Mouse (Mus musculus): Measurements from ENCODE around the gene Gucy1a1. TPM values are rescaled to one million over a fixed set of nuclear protein-coding genes. Genes with fewer than 3 reads are reported as not detected.

Gucy1a1 gene
- polyA plus RNA-seq, 1 experiment from 2014 or later = 69.3 TPM

DNA sequence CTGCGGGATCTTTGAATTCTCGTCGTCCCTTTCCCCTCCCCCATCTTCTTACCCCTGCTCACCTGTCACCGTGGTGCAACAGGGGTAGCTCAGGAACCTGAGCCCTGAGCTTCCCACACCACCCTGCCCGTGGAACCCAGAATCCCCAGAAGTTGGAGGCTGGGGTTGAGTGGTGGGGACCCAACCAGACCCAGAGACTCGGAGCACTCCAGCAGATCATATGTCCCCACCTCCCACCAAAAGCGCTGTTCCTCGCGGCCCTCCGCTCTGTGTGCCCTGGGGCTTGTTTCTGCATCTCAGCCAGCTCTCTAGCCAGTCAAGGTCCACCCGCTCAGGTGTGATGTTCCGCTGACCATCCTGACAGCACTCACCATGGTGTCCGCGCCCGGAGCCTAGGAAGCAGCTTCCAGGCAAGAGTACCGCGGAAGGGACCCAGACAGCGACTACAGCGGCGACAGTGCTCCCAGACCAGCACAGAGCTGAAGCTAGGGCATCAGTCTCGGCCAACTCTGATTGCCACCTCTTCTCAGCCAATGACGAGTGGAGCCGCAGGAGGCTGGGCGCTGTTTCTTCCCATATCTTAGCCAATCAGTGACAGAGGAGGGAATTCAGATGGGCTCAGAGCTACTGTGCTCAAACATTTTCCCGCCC is 71.3 kb downstream of the Gucy1a1 start, which contains the start of gene Gucy1b1:
Gene Gucy1b1, minus strand, starts transcription at position 489 of the 651 bp plus-strand sequence.
- H3K4me3 ChIP-seq (ENCODE audit: control insufficient read depth in 1 of 2, insufficient read depth in 1 of 2, low read depth in 1 of 2, low read length in 2 of 2) = peak within 1 kb of the TSS; percentile 53 to 82
- 0 out of 2 replicates have a peak, but pooled peaks cover 6% of the 10 kb centered on the region for H3K36me3 ChIP-seq (ENCODE audit: control insufficient read depth, insufficient read depth, low read length)
- peak within 1 kb of the TSS; percentile 69 to 84 for H3K27ac ChIP-seq (replicated peaks in 1 of 2; ENCODE audit: control insufficient read depth in 1 of 2, insufficient read depth in 1 of 2, low read depth in 2 of 2, low read length in 2 of 2)
- ATAC-seq (ENCODE audit: insufficient number of reproducible peaks, insufficient read depth, low FRiP score, low read depth) = peak; percentile 93
- peak within 1 kb of the TSS; percentile 81 for H3K9ac ChIP-seq (ENCODE audit: low read length)
- H3K4me1 ChIP-seq (ENCODE audit: control insufficient read depth in 2 of 2, insufficient read depth in 2 of 2, low read length in 2 of 2) = peaks cover under 1 to 15% of the 10 kb centered on the region in 2 experiments; a peak in 2 of 4 replicates
- under 1% methylated on average over 25 of the region's 25 CpGs for WGBS
- H3K9me3 ChIP-seq (ENCODE audit: control insufficient read depth, low read length) = no peaks in the 10 kb centered on the region
- H3K4me2 ChIP-seq (ENCODE audit: low read length) = peak within 1 kb of the TSS; percentile 89
- H3K27me3 ChIP-seq (ENCODE audit: control insufficient read depth, insufficient read depth, low read length) = no peaks in the 10 kb centered on the region

DNA sequence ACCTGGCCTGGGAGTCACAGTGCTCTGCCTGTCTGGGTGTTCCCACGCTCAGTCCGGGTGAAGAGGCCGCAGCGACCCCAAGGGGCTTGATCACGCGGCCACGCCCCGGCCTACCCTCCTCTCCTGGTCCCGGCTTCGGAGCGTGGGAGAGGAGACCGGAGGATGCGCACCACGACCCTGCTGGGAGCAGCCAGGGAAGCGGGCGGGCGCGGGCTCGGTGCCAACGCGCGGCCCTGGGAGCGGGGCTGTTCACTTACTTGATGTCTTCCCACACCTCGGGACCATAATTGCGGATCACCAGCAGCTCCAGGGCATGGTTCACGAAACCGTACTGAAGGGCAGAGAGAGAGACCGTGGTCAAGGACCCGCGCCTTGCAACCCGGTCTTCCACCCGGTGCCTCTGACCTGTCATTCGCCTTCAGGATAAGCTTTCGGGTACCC is 71.8 kb downstream of the Gucy1a1 start:
- peak overlapping the region; percentile 81 for H3K9ac ChIP-seq (ENCODE audit: low read length)
- peak overlapping the region; percentile 89 for H3K4me2 ChIP-seq (ENCODE audit: low read length)
- 0% methylated on average over 34 of the region's 34 CpGs for WGBS
- H3K27ac ChIP-seq (replicated peaks in 1 of 2; ENCODE audit: control insufficient read depth in 1 of 2, insufficient read depth in 1 of 2, low read depth in 2 of 2, low read length in 2 of 2) = peak overlapping the region; percentile 69 to 84
- peaks cover 2 to 20% of the 10 kb centered on the region in 2 experiments; a peak in 2 of 4 replicates for H3K4me1 ChIP-seq (ENCODE audit: control insufficient read depth in 2 of 2, insufficient read depth in 2 of 2, low read length in 2 of 2)
- H3K27me3 ChIP-seq (ENCODE audit: control insufficient read depth, insufficient read depth, low read length) = no peaks in the 10 kb centered on the region
- H3K36me3 ChIP-seq (ENCODE audit: control insufficient read depth, insufficient read depth, low read length) = 0 out of 2 replicates have a peak, but pooled peaks cover 6% of the 10 kb centered on the region
- peak overlapping the region; percentile 53 to 82 for H3K4me3 ChIP-seq (ENCODE audit: control insufficient read depth in 1 of 2, insufficient read depth in 1 of 2, low read depth in 1 of 2, low read length in 2 of 2)
- H3K9me3 ChIP-seq (ENCODE audit: control insufficient read depth, low read length) = no peaks in the 10 kb centered on the region
- ATAC-seq (ENCODE audit: insufficient number of reproducible peaks, insufficient read depth, low FRiP score, low read depth) = peak; percentile 68

DNA sequence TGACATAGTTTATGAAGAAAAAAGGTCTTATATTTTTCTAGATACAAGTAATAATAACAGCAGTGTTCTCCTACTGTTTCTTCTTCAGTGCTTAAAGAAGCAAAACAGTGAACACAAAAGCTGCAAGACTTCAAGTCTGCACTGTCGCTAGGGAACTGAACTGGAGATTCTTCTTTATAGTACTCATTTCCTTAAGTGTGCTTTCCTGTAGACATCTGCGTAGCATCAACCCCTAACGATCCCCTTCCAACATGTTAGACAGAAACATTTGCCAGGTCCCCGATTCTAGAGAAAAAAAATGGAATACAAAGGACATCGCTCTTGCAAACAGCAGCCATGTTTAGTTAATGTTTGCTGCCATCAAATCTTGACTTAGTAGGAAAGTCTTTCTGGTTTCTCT is 77.8 kb downstream of the Gucy1a1 start:
- H3K4me3 ChIP-seq (ENCODE audit: control insufficient read depth in 1 of 2, insufficient read depth in 1 of 2, low read depth in 1 of 2, low read length in 2 of 2) = no peak overlapping the region
- no peak overlapping the region for H3K9ac ChIP-seq (ENCODE audit: low read length)
- H3K36me3 ChIP-seq (ENCODE audit: control insufficient read depth, insufficient read depth, low read length) = 0 out of 2 replicates have a peak, but pooled peaks cover 8% of the 10 kb centered on the region

DNA sequence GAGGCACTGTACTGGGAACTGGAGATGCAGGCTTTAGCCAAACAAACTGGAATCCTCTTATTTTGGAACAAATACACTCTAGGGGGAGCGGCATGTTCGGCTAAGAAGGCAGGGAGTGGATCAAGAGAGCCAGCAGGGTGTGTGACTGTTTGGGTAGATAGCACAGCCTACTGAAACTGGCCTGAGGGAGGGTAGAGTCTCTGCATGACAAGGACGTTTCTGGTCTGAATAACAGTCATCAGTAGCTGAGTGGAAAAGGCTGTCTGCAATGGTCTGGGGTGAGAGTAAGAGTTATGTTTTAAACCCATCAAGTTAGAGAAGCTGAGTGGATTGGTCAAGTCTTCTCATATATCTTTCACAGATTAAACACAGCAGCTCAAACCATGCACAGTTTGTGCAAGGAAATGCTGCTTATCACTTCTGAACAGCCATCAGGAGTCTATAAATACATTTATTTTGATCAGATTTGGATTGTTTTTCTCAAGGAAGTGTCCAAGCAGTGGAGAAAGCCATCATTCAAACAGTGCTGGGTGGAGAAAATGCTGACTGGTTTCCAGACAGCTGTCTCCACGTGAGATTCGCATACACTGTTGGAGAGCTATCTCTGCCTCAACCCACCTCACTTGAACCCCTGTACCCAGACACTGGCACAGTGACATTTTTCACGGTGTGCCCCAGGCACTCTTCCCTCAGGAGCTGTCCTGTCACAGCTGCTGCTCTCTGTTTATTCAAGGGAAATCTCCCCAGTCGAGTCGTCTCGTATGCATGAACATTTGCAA is 84.0 kb downstream of the Gucy1a1 start:
- H3K27ac ChIP-seq (replicated peaks in 1 of 2; ENCODE audit: control insufficient read depth in 1 of 2, insufficient read depth in 1 of 2, low read depth in 2 of 2, low read length in 2 of 2) = peak overlapping the region; percentile 43 to 64

More for the DNA sequence above, 77.8 kb downstream of the Gucy1a1 start:
- ATAC-seq (ENCODE audit: insufficient number of reproducible peaks, insufficient read depth, low FRiP score, low read depth) = no peak
- Histone ChIP-seq H3K27ac (replicated peaks in 1 of 2; ENCODE audit: control insufficient read depth in 1 of 2, insufficient read depth in 1 of 2, low read depth in 2 of 2, low read length in 2 of 2) (peak overlapping the region in 1 of 2 experiments; percentile 47; a peak in 1 of 4 replicates), H3K4me1 (ENCODE audit: control insufficient read depth in 2 of 2, insufficient read depth in 2 of 2, low read length in 2 of 2) (peaks cover 10 to 37% of the 10 kb centered on the region in 2 experiments), H3K9me3 (ENCODE audit: control insufficient read depth, low read length) (no peaks in the 10 kb centered on the region), H3K27me3 (ENCODE audit: control insufficient read depth, insufficient read depth, low read length) (no peaks in the 10 kb centered on the region), H3K4me2 (ENCODE audit: low read length) (no peak overlapping the region)
- 57% methylated on average over 5 of the region's 5 CpGs for WGBS

DNA sequence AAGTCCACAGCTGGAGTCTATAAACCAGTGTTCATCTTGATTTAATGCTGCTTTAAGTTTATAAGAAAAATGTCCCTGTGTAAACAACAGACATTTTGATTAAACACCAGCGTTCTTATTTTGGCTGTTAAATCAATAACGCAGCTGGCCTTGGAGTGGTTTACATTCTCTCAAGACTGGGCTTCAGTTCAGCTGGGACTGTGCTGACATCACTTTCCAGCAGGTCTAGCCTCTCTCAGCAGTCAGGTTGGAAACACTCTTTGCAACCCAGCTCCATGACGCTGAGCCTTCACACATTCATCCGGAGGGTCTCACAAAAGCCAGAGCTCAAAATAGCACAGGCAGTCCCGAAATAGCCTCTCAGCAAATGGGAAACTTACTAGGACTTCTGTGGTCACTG is 88.4 kb downstream of the Gucy1a1 start:
- Histone ChIP-seq H3K4me1 (ENCODE audit: control insufficient read depth in 2 of 2, insufficient read depth in 2 of 2, low read length in 2 of 2) (peaks cover 11 to 42% of the 10 kb centered on the region in 2 experiments), H3K4me2 (ENCODE audit: low read length) (no peak overlapping the region), H3K9me3 (ENCODE audit: control insufficient read depth, low read length) (no peaks in the 10 kb centered on the region), H3K9ac (ENCODE audit: low read length) (no peak overlapping the region), H3K36me3 (ENCODE audit: control insufficient read depth, insufficient read depth, low read length) (peaks cover 22% of the 10 kb centered on the region; the same call in 1 of the 2 replicates), H3K27me3 (ENCODE audit: control insufficient read depth, insufficient read depth, low read length) (no peaks in the 10 kb centered on the region), H3K4me3 (ENCODE audit: control insufficient read depth in 1 of 2, insufficient read depth in 1 of 2, low read depth in 1 of 2, low read length in 2 of 2) (no peak overlapping the region), H3K27ac (replicated peaks in 1 of 2; ENCODE audit: control insufficient read depth in 1 of 2, insufficient read depth in 1 of 2, low read depth in 2 of 2, low read length in 2 of 2) (peak overlapping the region; percentile 56 to 63)
- peak; percentile 81 for ATAC-seq (ENCODE audit: insufficient number of reproducible peaks, insufficient read depth, low FRiP score, low read depth)
- WGBS = 5% methylated on average over 5 of the region's 5 CpGs

More for the DNA sequence above, 84.0 kb downstream of the Gucy1a1 start:
- no peak overlapping the region for H3K4me3 ChIP-seq (ENCODE audit: control insufficient read depth in 1 of 2, insufficient read depth in 1 of 2, low read depth in 1 of 2, low read length in 2 of 2)
- 18% methylated on average over 9 of the region's 9 CpGs for WGBS
- H3K4me1 ChIP-seq (ENCODE audit: control insufficient read depth in 2 of 2, insufficient read depth in 2 of 2, low read length in 2 of 2) = peaks cover 15 to 47% of the 10 kb centered on the region in 2 experiments
- no peaks in the 10 kb centered on the region for H3K9me3 ChIP-seq (ENCODE audit: control insufficient read depth, low read length)
- H3K9ac ChIP-seq (ENCODE audit: low read length) = 0 out of 2 replicates have a peak overlapping the region, but pooled peaks have one; percentile 3
- H3K36me3 ChIP-seq (ENCODE audit: control insufficient read depth, insufficient read depth, low read length) = 0 out of 2 replicates have a peak, but pooled peaks cover 6% of the 10 kb centered on the region
- ATAC-seq (ENCODE audit: insufficient number of reproducible peaks, insufficient read depth, low FRiP score, low read depth) = peak; percentile 35; the same call in 1 of the 2 replicates
- H3K4me2 ChIP-seq (ENCODE audit: low read length) = 0 out of 2 replicates have a peak overlapping the region, but pooled peaks have one; percentile 6
- no peaks in the 10 kb centered on the region for H3K27me3 ChIP-seq (ENCODE audit: control insufficient read depth, insufficient read depth, low read length)

DNA sequence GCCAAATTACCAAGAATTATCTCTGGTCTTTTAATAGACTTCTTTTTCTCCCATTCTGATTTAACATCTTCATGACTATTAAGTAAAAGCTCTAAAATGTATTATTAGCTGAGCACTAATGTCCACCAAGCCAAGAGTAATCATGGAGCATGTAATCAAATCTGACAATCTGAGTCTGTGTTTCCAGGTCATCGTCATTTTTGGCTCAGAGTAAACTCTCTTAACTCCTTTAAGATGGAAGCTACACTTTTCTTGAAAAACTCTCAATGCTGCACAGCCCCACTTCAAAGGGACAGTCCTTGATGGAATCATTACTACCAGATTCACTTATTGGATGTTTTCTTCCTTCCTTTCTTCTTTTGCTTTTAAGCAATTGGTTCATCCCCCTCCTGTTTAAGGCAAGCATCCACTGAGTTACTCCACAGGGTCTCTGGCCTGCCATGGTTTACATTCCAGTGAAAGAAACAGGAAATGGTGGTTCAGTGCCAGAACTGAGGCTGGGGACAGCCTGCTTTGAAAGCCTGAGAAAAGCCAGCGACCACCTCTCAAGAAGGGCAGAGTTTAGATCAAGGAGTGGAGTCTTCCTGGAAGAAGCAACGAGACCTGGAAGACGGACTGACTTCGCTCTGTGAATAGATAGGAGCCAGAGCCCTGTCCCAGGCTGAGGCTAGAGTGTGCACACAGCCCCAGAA is 91.2 kb downstream of the Gucy1a1 start:
- no peak overlapping the region for H3K4me2 ChIP-seq (ENCODE audit: low read length)
- 33% methylated on average over 5 of the region's 5 CpGs for WGBS
- no peak for ATAC-seq (ENCODE audit: insufficient number of reproducible peaks, insufficient read depth, low FRiP score, low read depth)

DNA sequence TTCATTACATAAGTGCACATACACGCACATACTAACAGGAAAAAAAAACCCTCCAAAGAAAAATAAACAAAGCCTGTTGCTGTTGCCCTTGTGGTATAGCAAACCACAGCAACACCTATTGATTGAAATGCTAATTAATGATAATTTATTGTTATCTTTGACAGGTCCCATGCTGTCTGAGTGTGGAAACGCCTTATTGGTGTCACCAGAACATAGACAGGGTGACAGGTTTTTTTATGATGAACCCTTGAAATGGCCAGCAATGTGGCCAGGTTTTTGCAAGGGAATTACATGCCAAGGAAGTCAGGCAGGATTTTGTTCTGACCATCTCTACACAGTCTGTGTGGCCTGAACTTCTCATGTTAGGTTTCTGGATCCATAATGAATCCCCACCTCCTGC is 93.6 kb downstream of the Gucy1a1 start:
- Histone ChIP-seq H3K4me2 (ENCODE audit: low read length) (no peak overlapping the region), H3K27me3 (ENCODE audit: control insufficient read depth, insufficient read depth, low read length) (no peaks in the 10 kb centered on the region), H3K36me3 (ENCODE audit: control insufficient read depth, insufficient read depth, low read length) (peaks cover 17% of the 10 kb centered on the region; the same call in 1 of the 2 replicates), H3K4me3 (ENCODE audit: control insufficient read depth in 1 of 2, insufficient read depth in 1 of 2, low read depth in 1 of 2, low read length in 2 of 2) (no peak overlapping the region), H3K4me1 (ENCODE audit: control insufficient read depth in 2 of 2, insufficient read depth in 2 of 2, low read length in 2 of 2) (peaks cover 3 to 20% of the 10 kb centered on the region in 2 experiments; a peak in 3 of 4 replicates), H3K27ac (replicated peaks in 1 of 2; ENCODE audit: control insufficient read depth in 1 of 2, insufficient read depth in 1 of 2, low read depth in 2 of 2, low read length in 2 of 2) (no peak overlapping the region), H3K9me3 (ENCODE audit: control insufficient read depth, low read length) (no peaks in the 10 kb centered on the region), H3K9ac (ENCODE audit: low read length) (no peak overlapping the region)
- no peak for ATAC-seq (ENCODE audit: insufficient number of reproducible peaks, insufficient read depth, low FRiP score, low read depth)
- WGBS = 66% methylated on average over 2 of the region's 2 CpGs

More for the DNA sequence above, 91.2 kb downstream of the Gucy1a1 start:
- H3K4me1 ChIP-seq (ENCODE audit: control insufficient read depth in 2 of 2, insufficient read depth in 2 of 2, low read length in 2 of 2) = peaks cover 7 to 31% of the 10 kb centered on the region in 2 experiments
- H3K27ac ChIP-seq (replicated peaks in 1 of 2; ENCODE audit: control insufficient read depth in 1 of 2, insufficient read depth in 1 of 2, low read depth in 2 of 2, low read length in 2 of 2) = peak overlapping the region in 1 of 2 experiments; percentile 19; a peak in 1 of 4 replicates
- H3K9ac ChIP-seq (ENCODE audit: low read length) = no peak overlapping the region
- no peaks in the 10 kb centered on the region for H3K27me3 ChIP-seq (ENCODE audit: control insufficient read depth, insufficient read depth, low read length)
- no peaks in the 10 kb centered on the region for H3K9me3 ChIP-seq (ENCODE audit: control insufficient read depth, low read length)
- peaks cover 17% of the 10 kb centered on the region; the same call in 1 of the 2 replicates for H3K36me3 ChIP-seq (ENCODE audit: control insufficient read depth, insufficient read depth, low read length)
- no peak overlapping the region for H3K4me3 ChIP-seq (ENCODE audit: control insufficient read depth in 1 of 2, insufficient read depth in 1 of 2, low read depth in 1 of 2, low read length in 2 of 2)
